Mouse (Mus musculus): ENCODE measurements at regions not wholly inside any gene's neighbourhood (a gene's known extent, or its start where the extent isn't known, plus 50 kb on each side); places are given as distances from the start of the nearest gene placed in this dataset.

GRCm38 (mm10) chr17:88335271-88335670 lies 105.2 kb upstream of the Foxn2 start:
- Histone ChIP-seq H3K27ac (ENCODE audit: low read depth, low read length) (no peak overlapping the region), H3K4me3 (ENCODE audit: low read length) (no peak overlapping the region), H3K27me3 (replicated peaks; ENCODE audit: control insufficient read depth, insufficient read depth, low read length) (no peaks in the 10 kb centered on the region), H3K9ac (ENCODE audit: low read depth, low read length) (no peak overlapping the region), H3K4me2 (ENCODE audit: low read length) (no peak overlapping the region), H3K9me3 (ENCODE audit: control insufficient read depth, low read length) (peaks cover 2% of the 10 kb centered on the region), H3K4me1 (ENCODE audit: control insufficient read depth, insufficient read depth, low read depth, low read length) (no peaks in the 10 kb centered on the region), H3K36me3 (ENCODE audit: control insufficient read depth, insufficient read depth, low read length) (no peaks in the 10 kb centered on the region)
- ATAC-seq: no peak
- WGBS: 85% methylated on average over 5 of the region's 5 CpGs

- no peaks in the 10 kb centered on the region for H3K4me1 ChIP-seq (ENCODE audit: control insufficient read depth, insufficient read depth, low read depth, low read length)
- 62% methylated on average over 3 of the region's 3 CpGs for WGBS
- H3K9ac ChIP-seq (ENCODE audit: low read depth, low read length): no peak overlapping the region
- H3K9me3 ChIP-seq (ENCODE audit: control insufficient read depth, low read length): no peaks in the 10 kb centered on the region
- no peak overlapping the region for H3K4me2 ChIP-seq (ENCODE audit: low read length)
- H3K4me3 ChIP-seq (ENCODE audit: low read length): no peak overlapping the region
- H3K27me3 ChIP-seq (replicated peaks; ENCODE audit: control insufficient read depth, insufficient read depth, low read length): no peaks in the 10 kb centered on the region
- ATAC-seq: no peak
- no peak overlapping the region for H3K27ac ChIP-seq (ENCODE audit: low read depth, low read length)
- no peaks in the 10 kb centered on the region for H3K36me3 ChIP-seq (ENCODE audit: control insufficient read depth, insufficient read depth, low read length)
These were observed 104.3 kb upstream of the Foxn2 start for GRCm38 (mm10) chr17:88336140-88336769.

GRCm38 (mm10) chr17:88337649-88338404 lies 102.7 kb upstream of the Foxn2 start:
- no peak overlapping the region for H3K4me3 ChIP-seq (ENCODE audit: low read length)
- H3K4me1 ChIP-seq (ENCODE audit: control insufficient read depth, insufficient read depth, low read depth, low read length): no peaks in the 10 kb centered on the region
- no peak for ATAC-seq
- H3K9me3 ChIP-seq (ENCODE audit: control insufficient read depth, low read length): no peaks in the 10 kb centered on the region
- no peaks in the 10 kb centered on the region for H3K36me3 ChIP-seq (ENCODE audit: control insufficient read depth, insufficient read depth, low read length)
- no peaks in the 10 kb centered on the region for H3K27me3 ChIP-seq (replicated peaks; ENCODE audit: control insufficient read depth, insufficient read depth, low read length)
- H3K4me2 ChIP-seq (ENCODE audit: low read length): no peak overlapping the region
- no peak overlapping the region for H3K27ac ChIP-seq (ENCODE audit: low read depth, low read length)
- no peak overlapping the region for H3K9ac ChIP-seq (ENCODE audit: low read depth, low read length)
- 88% methylated on average over 8 of the region's 8 CpGs for WGBS

GRCm38 (mm10) chr17:88341141-88341540 lies 99.4 kb upstream of the Foxn2 start:
- no peak for ATAC-seq
- Histone ChIP-seq H3K9ac (ENCODE audit: low read depth, low read length) (no peak overlapping the region), H3K4me3 (ENCODE audit: low read length) (no peak overlapping the region), H3K4me2 (ENCODE audit: low read length) (no peak overlapping the region), H3K4me1 (ENCODE audit: control insufficient read depth, insufficient read depth, low read depth, low read length) (no peaks in the 10 kb centered on the region), H3K27me3 (replicated peaks; ENCODE audit: control insufficient read depth, insufficient read depth, low read length) (no peaks in the 10 kb centered on the region), H3K27ac (ENCODE audit: low read depth, low read length) (no peak overlapping the region), H3K9me3 (ENCODE audit: control insufficient read depth, low read length) (no peaks in the 10 kb centered on the region), H3K36me3 (ENCODE audit: control insufficient read depth, insufficient read depth, low read length) (no peaks in the 10 kb centered on the region)
- 57% methylated on average over 5 of the region's 5 CpGs for WGBS

- Histone ChIP-seq H3K9ac (ENCODE audit: low read depth, low read length) (no peak overlapping the region), H3K4me3 (ENCODE audit: low read length) (no peak overlapping the region), H3K4me2 (ENCODE audit: low read length) (no peak overlapping the region), H3K27me3 (replicated peaks; ENCODE audit: control insufficient read depth, insufficient read depth, low read length) (no peaks in the 10 kb centered on the region), H3K27ac (ENCODE audit: low read depth, low read length) (no peak overlapping the region), H3K36me3 (ENCODE audit: control insufficient read depth, insufficient read depth, low read length) (no peaks in the 10 kb centered on the region), H3K4me1 (ENCODE audit: control insufficient read depth, insufficient read depth, low read depth, low read length) (no peaks in the 10 kb centered on the region), H3K9me3 (ENCODE audit: control insufficient read depth, low read length) (no peaks in the 10 kb centered on the region)
- 83% methylated on average over 5 of the region's 5 CpGs for WGBS
- ATAC-seq: no peak
These were observed 98.9 kb upstream of the Foxn2 start for GRCm38 (mm10) chr17:88341599-88341998.

- H3K4me1 ChIP-seq (ENCODE audit: control insufficient read depth, insufficient read depth, low read depth, low read length): no peaks in the 10 kb centered on the region
- no peak overlapping the region for H3K4me3 ChIP-seq (ENCODE audit: low read length)
- ATAC-seq: no peak
- no peak overlapping the region for H3K27ac ChIP-seq (ENCODE audit: low read depth, low read length)
- no peak overlapping the region for H3K4me2 ChIP-seq (ENCODE audit: low read length)
- no peak overlapping the region for H3K9ac ChIP-seq (ENCODE audit: low read depth, low read length)
- no peaks in the 10 kb centered on the region for H3K9me3 ChIP-seq (ENCODE audit: control insufficient read depth, low read length)
- H3K36me3 ChIP-seq (ENCODE audit: control insufficient read depth, insufficient read depth, low read length): no peaks in the 10 kb centered on the region
- no peaks in the 10 kb centered on the region for H3K27me3 ChIP-seq (replicated peaks; ENCODE audit: control insufficient read depth, insufficient read depth, low read length)
- 78% methylated on average over 17 of the region's 17 CpGs for WGBS
These were observed 97.3 kb upstream of the Foxn2 start for GRCm38 (mm10) chr17:88343091-88343783.

GRCm38 (mm10) chr17:88345433-88345832 lies 95.1 kb upstream of the Foxn2 start:
- ATAC-seq: no peak; the same call in 1 of the 2 replicates

GRCm38 (mm10) chr17:88346896-88347295 lies 93.6 kb upstream of the Foxn2 start:
- 54% methylated on average over 3 of the region's 3 CpGs for WGBS
- no peaks in the 10 kb centered on the region for H3K36me3 ChIP-seq (ENCODE audit: control insufficient read depth, insufficient read depth, low read length)
- H3K4me2 ChIP-seq (ENCODE audit: low read length): no peak overlapping the region
- no peak overlapping the region for H3K27ac ChIP-seq (ENCODE audit: low read depth, low read length)
- H3K4me3 ChIP-seq (ENCODE audit: low read length): no peak overlapping the region
- ATAC-seq: no peak
- H3K9me3 ChIP-seq (ENCODE audit: control insufficient read depth, low read length): no peaks in the 10 kb centered on the region
- H3K27me3 ChIP-seq (replicated peaks; ENCODE audit: control insufficient read depth, insufficient read depth, low read length): no peaks in the 10 kb centered on the region
- H3K9ac ChIP-seq (ENCODE audit: low read depth, low read length): no peak overlapping the region
- no peaks in the 10 kb centered on the region; the same call in 1 of the 2 replicates for H3K4me1 ChIP-seq (ENCODE audit: control insufficient read depth, insufficient read depth, low read depth, low read length)

More at GRCm38 (mm10) chr17:88345433-88345832, 95.1 kb upstream of the Foxn2 start:
- H3K9ac ChIP-seq (ENCODE audit: low read depth, low read length): no peak overlapping the region
- no peak overlapping the region for H3K27ac ChIP-seq (ENCODE audit: low read depth, low read length)
- no peak overlapping the region for H3K4me2 ChIP-seq (ENCODE audit: low read length)
- H3K4me3 ChIP-seq (ENCODE audit: low read length): no peak overlapping the region
- no peaks in the 10 kb centered on the region for H3K9me3 ChIP-seq (ENCODE audit: control insufficient read depth, low read length)
- no peaks in the 10 kb centered on the region for H3K27me3 ChIP-seq (replicated peaks; ENCODE audit: control insufficient read depth, insufficient read depth, low read length)
- WGBS: 74% methylated on average over 9 of the region's 9 CpGs
- H3K36me3 ChIP-seq (ENCODE audit: control insufficient read depth, insufficient read depth, low read length): no peaks in the 10 kb centered on the region
- no peaks in the 10 kb centered on the region; the same call in 1 of the 2 replicates for H3K4me1 ChIP-seq (ENCODE audit: control insufficient read depth, insufficient read depth, low read depth, low read length)

GRCm38 (mm10) chr17:88349825-88350460 lies 90.6 kb upstream of the Foxn2 start:
- Histone ChIP-seq H3K9ac (ENCODE audit: low read depth, low read length) (no peak overlapping the region), H3K36me3 (ENCODE audit: control insufficient read depth, insufficient read depth, low read length) (no peaks in the 10 kb centered on the region), H3K9me3 (ENCODE audit: control insufficient read depth, low read length) (no peaks in the 10 kb centered on the region), H3K4me2 (ENCODE audit: low read length) (no peak overlapping the region), H3K27me3 (replicated peaks; ENCODE audit: control insufficient read depth, insufficient read depth, low read length) (no peaks in the 10 kb centered on the region), H3K27ac (ENCODE audit: low read depth, low read length) (no peak overlapping the region), H3K4me1 (ENCODE audit: control insufficient read depth, insufficient read depth, low read depth, low read length) (no peaks in the 10 kb centered on the region; the same call in 1 of the 2 replicates), H3K4me3 (ENCODE audit: low read length) (no peak overlapping the region)
- 45% methylated on average over 5 of the region's 5 CpGs for WGBS
- ATAC-seq: no peak
